Mouse (Mus musculus) midbrain, embryonic 13.5 days (tissue): ENCODE data around the gene Traf3ip3. TPM values are rescaled to one million over a fixed set of nuclear protein-coding genes. Genes with fewer than 3 reads are reported as not detected.

Experiments
- ATAC-seq: fragments of 200-750 bp; cut with Nextera tagmentation; 2 replicates; pipeline ENCODE4 v1.8.0; 2017; ENCODE audit warnings: mild to moderate bottlenecking, moderate TSS enrichment, moderate library complexity
- H3K27ac ChIP-seq: fragments of 300-500 bp; sonication (generic); 2 replicates; pipeline ENCODE4 v1.5.1; 2015; ENCODE audit warnings: inconsistent platforms, mild to moderate bottlenecking, moderate library complexity
- H3K27me3 ChIP-seq: fragments of 300-500 bp; sonication (generic); 2 replicates; pipeline ENCODE4 v1.6.1; 2015; ENCODE audit warnings: mild to moderate bottlenecking, inconsistent platforms
- H3K36me3 ChIP-seq: fragments of 300-500 bp; sonication (generic); 2 replicates; pipeline ENCODE4 v1.6.1; 2015; ENCODE audit warnings: mild to moderate bottlenecking, inconsistent platforms
- H3K4me1 ChIP-seq: fragments of 300-500 bp; sonication (generic); replicated peaks from 2 replicates; pipeline ENCODE4 v1.6.1; 2015; ENCODE audit warnings: inconsistent platforms
- H3K4me2 ChIP-seq: fragments of 300-500 bp; sonication (generic); replicated peaks from 2 replicates; pipeline ENCODE4 v1.6.1; 2015; ENCODE audit warnings: moderate library complexity, mild to moderate bottlenecking, inconsistent platforms
- H3K4me3 ChIP-seq: fragments of 300-500 bp; sonication (generic); replicated peaks from 2 replicates; pipeline ENCODE4 v1.5.1; 2015; ENCODE audit warnings: mild to moderate bottlenecking, inconsistent platforms
- H3K9ac ChIP-seq: fragments of 300-500 bp; sonication (generic); replicated peaks from 2 replicates; pipeline ENCODE4 v1.6.1; 2015; ENCODE audit warnings: mild to moderate bottlenecking, inconsistent platforms
- H3K9me3 ChIP-seq: fragments of 300-500 bp; sonication (generic); 2 replicates; pipeline ENCODE4 v1.6.1; 2016; ENCODE audit warnings: mild to moderate bottlenecking, inconsistent platforms
- WGBS: fragments of 180-500 bp; shearing (Covaris S2); methylation state at CpG from one replicate; pipeline ENCODE4 v1.1.7; 2015; 5-methylcytosine and 5-hydroxymethylcytosine counted together
- polyA plus RNA-seq: library from polyadenylated mRNA; unstranded; fragments of >200 nt; fragmentation: Nextera tagmentation; extraction: Ambion mirVana; gene quantifications from 2 replicates; pipeline ENCODE4 v1.2.1, GENCODE M21; 2015

The Traf3ip3 gene
- polyA plus RNA-seq, 1 experiment from 2014 or later: 1.1 TPM

DNA sequence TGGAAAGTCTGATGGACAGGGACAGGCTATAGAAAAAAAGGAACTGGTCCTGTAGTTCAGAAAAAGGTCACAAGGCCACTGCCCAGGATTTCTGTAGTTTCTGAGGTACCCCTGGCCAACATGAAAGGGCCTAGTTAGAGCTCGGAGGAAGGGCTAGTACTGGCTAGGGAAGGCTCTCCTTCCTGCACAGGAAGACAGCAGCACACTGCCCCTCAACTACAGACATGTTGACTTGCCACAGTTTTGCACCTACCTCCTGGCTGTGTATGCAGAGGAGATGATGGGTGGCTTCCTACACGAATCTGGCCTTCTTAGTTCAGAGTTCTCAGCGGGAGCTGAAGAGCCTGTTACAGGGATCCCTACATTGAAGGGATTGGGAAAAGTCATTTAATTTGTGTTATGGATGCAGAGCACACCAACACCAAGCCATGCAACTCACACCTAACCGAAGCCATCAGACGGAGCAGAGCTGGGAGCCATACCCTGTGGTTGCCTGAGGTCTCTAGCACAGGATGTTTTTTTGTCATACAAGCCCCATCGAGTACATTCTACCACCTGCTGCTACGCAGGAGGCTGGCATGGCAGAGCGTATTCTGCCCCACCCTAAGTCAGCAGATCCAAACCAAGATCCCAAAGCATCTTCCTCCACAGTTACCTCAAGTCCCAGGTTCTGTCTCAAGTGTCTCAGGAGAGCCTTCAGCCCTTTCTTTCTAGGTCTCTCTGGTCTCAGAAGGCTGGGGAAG, 692 bp downstream of the Traf3ip3 start:
- Histone ChIP-seq H3K4me2 (no peak overlapping the region), H3K36me3 (no peaks in the 10 kb centered on the region)
- WGBS: 88% methylated on average over 8 of the region's 8 CpGs

DNA sequence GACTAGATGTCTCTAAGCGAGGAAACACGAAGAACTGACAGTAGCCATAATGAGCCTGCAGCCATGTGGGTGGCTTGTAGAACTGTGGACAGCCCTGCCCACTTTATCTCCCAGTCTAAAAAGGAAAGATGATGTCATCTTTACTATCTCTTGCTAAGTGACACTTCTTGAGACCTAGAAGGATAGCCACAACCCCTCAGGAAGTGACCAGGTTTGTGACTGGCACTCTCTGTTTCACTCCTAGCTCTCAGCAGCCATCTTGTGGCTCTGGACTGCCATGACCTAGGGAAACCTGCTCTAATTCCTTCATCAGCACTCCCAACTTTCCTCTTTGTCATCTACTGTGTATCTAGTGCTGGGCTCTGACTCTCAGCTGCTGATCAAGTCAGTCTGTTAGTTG, 3.2 kb downstream of the Traf3ip3 start:
- no peaks in the 10 kb centered on the region for H3K9me3 ChIP-seq
- no peak overlapping the region for H3K9ac ChIP-seq

More for the DNA sequence above, 692 bp downstream of the Traf3ip3 start:
- Histone ChIP-seq H3K9ac (no peak overlapping the region), H3K27me3 (no peaks in the 10 kb centered on the region), H3K9me3 (no peaks in the 10 kb centered on the region), H3K4me3 (no peak overlapping the region), H3K27ac (no peak overlapping the region), H3K4me1 (no peaks in the 10 kb centered on the region)
- ATAC-seq: no peak

DNA sequence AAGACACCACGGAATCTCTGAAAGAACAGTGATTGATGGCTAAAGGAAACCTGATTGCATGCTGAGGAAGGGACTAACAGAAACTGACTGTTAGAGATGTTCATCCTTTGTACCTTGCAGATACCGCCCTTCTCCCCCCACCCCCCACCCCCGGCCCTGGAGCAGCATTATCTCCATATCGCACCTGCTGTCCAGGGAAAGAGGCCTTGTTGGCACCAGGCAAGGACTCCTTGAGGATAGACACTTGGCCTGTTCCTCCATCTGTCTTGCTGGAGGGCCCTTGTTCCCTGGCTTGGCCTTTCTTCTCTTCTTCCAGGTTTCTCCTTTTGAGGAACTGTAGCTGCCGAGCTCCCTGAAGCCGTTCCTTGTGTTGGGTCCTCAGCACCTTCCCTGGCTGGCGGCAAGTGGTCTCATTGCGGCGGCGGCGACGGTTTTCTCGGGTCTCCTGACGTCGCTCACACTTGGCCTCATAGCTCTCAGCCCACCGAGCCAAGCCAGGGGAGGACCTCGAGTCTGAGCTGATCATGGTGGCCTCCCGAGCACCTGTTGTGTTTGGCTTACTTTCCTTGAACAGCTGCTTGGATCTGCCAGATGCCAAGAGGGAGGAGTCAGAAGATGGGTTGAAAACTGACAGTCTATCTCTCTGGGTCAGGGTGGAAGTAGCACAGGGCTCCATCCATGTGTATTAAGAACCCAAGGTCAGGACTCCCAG, 3.9 kb downstream of the Traf3ip3 start:
- 90% methylated on average over 18 of the region's 18 CpGs for WGBS
- Histone ChIP-seq H3K9me3 (no peaks in the 10 kb centered on the region), H3K4me3 (no peak overlapping the region), H3K27ac (no peak overlapping the region), H3K27me3 (no peaks in the 10 kb centered on the region), H3K9ac (no peak overlapping the region), H3K4me1 (no peaks in the 10 kb centered on the region), H3K36me3 (no peaks in the 10 kb centered on the region), H3K4me2 (no peak overlapping the region)
- ATAC-seq: no peak

More for the DNA sequence above, 3.2 kb downstream of the Traf3ip3 start:
- WGBS: 91% methylated on average over 2 of the region's 2 CpGs
- Histone ChIP-seq H3K4me2 (no peak overlapping the region), H3K27me3 (no peaks in the 10 kb centered on the region), H3K4me3 (no peak overlapping the region), H3K36me3 (no peaks in the 10 kb centered on the region), H3K4me1 (no peaks in the 10 kb centered on the region), H3K27ac (no peak overlapping the region)
- ATAC-seq: no peak

DNA sequence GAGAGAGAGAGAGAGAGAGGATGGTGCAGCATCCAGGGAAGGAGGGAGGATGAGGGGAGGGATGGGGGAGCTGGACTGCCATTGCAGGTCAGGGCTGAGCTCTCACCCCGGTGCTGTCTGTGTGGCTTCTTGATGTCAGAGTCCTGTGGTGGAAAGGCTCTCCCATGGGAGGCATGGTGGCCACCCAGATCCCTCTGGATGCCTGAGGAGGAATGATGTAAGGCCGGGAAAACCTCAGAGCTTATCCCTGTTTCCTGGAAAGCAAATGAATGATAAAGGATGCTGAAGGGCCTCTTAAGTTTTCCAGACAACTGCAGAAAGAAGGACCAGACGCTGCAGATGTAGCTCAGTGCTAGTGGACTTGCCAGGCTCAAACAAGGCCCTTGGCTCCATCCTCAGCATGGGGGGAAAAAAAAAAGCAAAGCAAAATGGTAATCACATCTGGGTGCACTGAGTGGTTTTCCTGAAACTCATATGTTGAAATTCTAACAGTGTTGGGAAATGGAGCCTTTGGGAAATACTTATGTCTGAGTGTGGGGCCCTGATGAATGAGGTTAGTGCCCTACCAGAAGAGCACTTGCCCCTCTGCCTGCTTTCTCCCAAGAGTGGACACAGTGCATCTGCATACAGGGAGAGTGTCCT, 6.2 kb downstream of the Traf3ip3 start:
- H3K9me3 ChIP-seq: no peaks in the 10 kb centered on the region
- no peaks in the 10 kb centered on the region for H3K27me3 ChIP-seq
- H3K9ac ChIP-seq: no peak overlapping the region
- WGBS: 70% methylated on average over 3 of the region's 3 CpGs
- no peak overlapping the region for H3K27ac ChIP-seq
- no peaks in the 10 kb centered on the region for H3K36me3 ChIP-seq
- no peaks in the 10 kb centered on the region for H3K4me1 ChIP-seq
- H3K4me3 ChIP-seq: no peak overlapping the region
- no peak overlapping the region for H3K4me2 ChIP-seq
- no peak for ATAC-seq

DNA sequence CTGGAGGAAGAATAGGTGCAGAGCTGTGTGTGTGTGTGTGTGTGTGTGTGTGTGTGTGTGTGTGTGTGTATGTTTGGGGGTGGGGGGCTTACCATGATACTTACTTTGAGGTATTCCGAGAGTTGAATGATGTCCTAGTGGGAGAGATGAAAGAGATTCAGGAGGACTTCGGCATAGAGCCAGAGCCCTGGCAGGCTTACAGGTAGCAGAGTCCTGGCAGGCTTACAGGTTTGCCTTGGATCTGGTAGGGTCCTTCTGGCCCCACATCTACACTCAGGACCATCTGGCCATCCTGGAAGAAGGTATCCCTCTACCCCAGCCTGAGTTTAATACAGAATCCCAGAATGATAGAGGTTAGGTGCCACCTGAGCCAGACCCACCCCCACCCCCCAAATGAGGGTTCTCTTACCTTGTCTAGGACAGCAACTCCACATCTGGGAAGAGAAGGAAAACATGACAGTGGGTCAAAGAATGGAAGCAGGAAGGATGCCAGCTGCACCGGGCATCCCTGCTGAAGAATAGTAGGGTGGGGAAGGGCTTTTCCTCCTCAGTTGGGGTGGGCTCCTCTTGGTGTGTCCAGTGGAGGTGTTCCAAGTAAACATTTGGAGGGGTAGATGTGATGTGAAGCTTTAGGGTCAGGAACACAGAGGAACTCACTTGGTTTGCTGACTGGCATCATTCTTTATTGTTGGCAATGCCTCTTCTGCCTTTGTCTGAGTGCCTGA, 6.9 kb downstream of the Traf3ip3 start:
- Histone ChIP-seq H3K36me3 (no peaks in the 10 kb centered on the region), H3K27me3 (no peaks in the 10 kb centered on the region), H3K4me3 (no peak overlapping the region), H3K9me3 (no peaks in the 10 kb centered on the region), H3K27ac (no peak overlapping the region), H3K4me1 (peaks cover 6% of the 10 kb centered on the region), H3K4me2 (no peak overlapping the region), H3K9ac (no peak overlapping the region)
- WGBS: 79% methylated on average over 3 of the region's 3 CpGs
- ATAC-seq: no peak

DNA sequence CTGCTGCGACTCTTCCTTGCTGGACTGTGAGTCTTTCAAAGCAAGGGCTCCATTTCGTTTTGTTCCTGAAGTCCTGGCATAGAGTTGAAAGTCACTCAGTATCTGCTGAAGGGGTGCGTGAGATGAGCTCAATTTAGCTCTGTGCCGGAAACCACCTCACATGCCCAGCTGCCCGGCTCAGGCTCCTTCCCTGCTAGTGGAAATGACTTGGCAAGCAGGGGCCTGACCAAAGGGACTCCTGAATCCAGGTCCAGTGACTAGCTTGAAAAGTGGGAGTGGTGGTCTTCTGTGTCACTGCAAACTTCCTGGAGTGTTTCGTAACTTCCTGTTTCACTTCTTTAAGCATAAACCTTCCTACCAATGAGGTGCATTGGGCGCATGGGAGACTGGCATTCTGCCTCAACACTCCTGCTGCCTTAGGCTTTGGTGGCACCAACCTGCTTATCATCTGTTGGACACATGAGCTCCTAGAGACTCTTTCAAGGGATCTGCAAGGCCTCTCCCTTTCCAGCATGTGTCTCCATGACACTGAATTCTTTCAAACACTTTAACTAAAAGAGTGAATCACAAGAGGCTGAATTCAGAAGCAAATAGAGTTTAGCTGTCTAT, 9.7 kb downstream of the Traf3ip3 start:
- Histone ChIP-seq H3K27ac (no peak overlapping the region), H3K9me3 (no peaks in the 10 kb centered on the region), H3K9ac (no peak overlapping the region), H3K4me1 (peaks cover 13% of the 10 kb centered on the region), H3K4me2 (no peak overlapping the region), H3K27me3 (no peaks in the 10 kb centered on the region), H3K4me3 (no peak overlapping the region), H3K36me3 (no peaks in the 10 kb centered on the region)
- no peak for ATAC-seq
- 95% methylated on average over 7 of the region's 7 CpGs for WGBS

DNA sequence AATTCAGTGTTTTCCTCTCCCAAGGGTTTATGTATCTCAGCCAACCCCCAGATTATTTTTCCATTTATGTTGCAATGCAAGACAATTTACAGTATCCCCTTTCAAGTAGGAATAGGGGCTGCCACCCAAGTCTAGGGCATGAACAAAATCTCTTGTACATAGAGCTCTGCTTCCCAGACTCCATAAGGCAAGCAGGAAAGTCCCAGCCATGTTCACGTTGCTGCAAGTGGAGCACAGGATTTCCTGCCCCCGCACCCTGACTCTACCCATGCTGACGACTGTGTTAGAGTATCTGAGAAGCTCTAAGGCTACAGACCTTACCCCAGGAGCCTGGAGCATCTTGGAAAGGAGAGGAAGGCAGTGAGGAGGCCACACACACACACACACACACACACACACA, 11.7 kb downstream of the Traf3ip3 start:
- no peak for ATAC-seq
- WGBS: 65% methylated on average over 3 of the region's 3 CpGs
- no peak overlapping the region; the same call in 1 of the 2 replicates for H3K9ac ChIP-seq
- no peaks in the 10 kb centered on the region for H3K36me3 ChIP-seq
- peaks cover 13% of the 10 kb centered on the region for H3K4me1 ChIP-seq
- no peaks in the 10 kb centered on the region for H3K9me3 ChIP-seq
- peak overlapping the region; percentile 51 for H3K27ac ChIP-seq
- H3K4me3 ChIP-seq: no peak overlapping the region
- no peaks in the 10 kb centered on the region for H3K27me3 ChIP-seq
- H3K4me2 ChIP-seq: no peak overlapping the region

DNA sequence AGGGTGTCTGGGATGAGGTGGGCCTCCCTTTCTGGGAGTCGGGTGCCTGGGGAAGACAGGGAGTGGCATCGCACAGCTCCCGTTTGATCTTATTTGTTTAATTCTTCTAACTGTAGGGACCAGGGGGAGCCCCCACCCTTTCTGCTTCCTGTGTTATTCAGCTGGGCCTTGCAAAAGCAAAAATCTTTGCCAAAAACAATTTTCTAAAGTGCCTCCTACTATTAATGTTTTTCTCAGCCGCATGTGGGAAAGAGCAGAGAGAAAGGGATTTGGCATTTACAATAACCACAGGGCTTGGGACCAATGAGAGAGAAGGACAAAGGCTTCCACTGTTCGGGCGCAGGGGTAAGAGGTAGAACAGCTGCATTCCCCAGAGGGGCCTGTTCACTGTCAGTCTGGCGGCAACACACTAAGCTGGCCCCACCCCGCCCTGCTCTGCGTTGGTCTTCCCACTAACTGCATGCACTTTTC, 12.3 kb downstream of the Traf3ip3 start:
- ATAC-seq: peak; percentile 96
- Histone ChIP-seq H3K27ac (peak overlapping the region; percentile 51), H3K4me3 (no peak overlapping the region), H3K36me3 (no peaks in the 10 kb centered on the region), H3K4me2 (no peak overlapping the region), H3K9ac (no peak overlapping the region; the same call in 1 of the 2 replicates), H3K4me1 (peaks cover 13% of the 10 kb centered on the region), H3K27me3 (no peaks in the 10 kb centered on the region), H3K9me3 (no peaks in the 10 kb centered on the region)
- 22% methylated on average over 9 of the region's 9 CpGs for WGBS

DNA sequence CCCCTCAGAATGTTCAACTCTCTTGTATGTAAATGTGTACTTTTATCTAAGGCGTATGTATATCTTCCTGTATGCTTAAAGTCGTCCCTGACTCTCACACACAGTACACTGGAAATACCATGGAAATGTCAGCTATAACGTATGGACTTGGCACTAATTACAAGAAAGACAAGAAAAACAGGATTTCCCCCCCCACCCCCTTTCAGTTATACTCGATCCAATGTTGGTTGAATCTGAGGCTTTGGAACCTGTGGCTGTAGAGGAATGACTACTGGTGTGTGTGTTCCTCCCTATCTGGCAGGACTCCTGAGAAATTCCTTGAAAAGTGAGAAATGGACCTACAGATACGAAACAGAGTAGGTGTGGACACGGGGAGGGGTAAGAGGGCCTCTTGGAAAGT, 13.2 kb downstream of the Traf3ip3 start:
- no peaks in the 10 kb centered on the region for H3K36me3 ChIP-seq
- H3K27ac ChIP-seq: no peak overlapping the region
- peaks cover 13% of the 10 kb centered on the region for H3K4me1 ChIP-seq
- no peak overlapping the region for H3K9ac ChIP-seq
- no peak for ATAC-seq
- 89% methylated on average over 6 of the region's 6 CpGs for WGBS
- H3K9me3 ChIP-seq: no peaks in the 10 kb centered on the region
- H3K27me3 ChIP-seq: no peaks in the 10 kb centered on the region
- no peak overlapping the region for H3K4me2 ChIP-seq
- H3K4me3 ChIP-seq: no peak overlapping the region

DNA sequence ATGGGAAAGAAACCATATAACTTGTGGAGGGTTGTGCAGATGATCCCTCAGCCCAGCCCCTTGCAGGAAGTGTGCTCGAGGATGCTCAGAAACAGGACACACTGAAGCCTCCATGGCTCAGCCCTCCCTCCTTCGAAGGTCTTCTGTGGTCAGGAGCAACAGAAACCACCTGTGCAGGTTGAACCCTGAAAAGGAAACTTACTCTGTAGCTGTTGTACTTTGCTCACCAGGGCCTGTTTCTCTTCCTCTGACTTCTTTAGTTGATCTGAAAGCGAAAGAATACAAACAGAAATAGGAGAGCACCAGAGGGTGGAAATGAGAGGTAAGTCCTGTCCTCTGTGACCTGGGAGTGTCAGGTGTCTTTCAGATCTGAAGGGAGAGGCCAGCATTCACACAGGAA, 20.4 kb downstream of the Traf3ip3 start:
- H3K36me3 ChIP-seq: no peaks in the 10 kb centered on the region
- H3K27me3 ChIP-seq: no peaks in the 10 kb centered on the region
- peaks cover 3% of the 10 kb centered on the region; the same call in 1 of the 2 replicates for H3K4me1 ChIP-seq
- ATAC-seq: no peak
- no peak overlapping the region for H3K4me2 ChIP-seq
- H3K9ac ChIP-seq: no peak overlapping the region
- no peak overlapping the region for H3K27ac ChIP-seq
- 79% methylated on average over 3 of the region's 3 CpGs for WGBS
- no peaks in the 10 kb centered on the region for H3K9me3 ChIP-seq
- H3K4me3 ChIP-seq: no peak overlapping the region

DNA sequence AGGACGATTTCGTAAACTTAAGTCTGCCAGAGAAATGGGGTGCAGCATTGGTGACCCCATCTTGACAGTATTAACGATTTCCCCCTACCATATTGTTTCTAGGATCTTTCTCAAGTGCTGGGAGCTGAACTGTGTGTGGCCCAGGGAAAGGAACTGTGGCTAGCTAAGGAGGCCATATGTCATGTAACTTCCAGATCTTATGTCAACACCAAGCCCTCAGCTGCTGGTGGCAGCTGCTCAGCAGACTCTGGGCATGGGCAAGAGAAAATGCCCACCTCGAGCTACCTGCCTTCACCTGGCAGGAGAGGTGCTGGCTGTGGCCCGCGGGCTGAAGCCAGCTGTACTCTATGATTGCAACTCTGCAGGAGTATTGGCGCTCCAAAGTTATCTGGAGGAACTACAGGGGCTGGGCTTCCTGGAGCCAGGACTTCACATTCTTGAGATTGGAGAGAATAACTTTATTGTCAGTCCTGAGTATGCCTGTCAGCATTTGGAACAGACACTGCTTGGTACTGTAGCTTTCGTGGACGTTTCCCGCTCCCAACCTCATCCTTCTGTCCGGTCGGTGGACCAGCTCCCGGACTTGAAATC, 27.3 kb downstream of the Traf3ip3 start:
- no peak overlapping the region; the same call in 1 of the 2 replicates for H3K27ac ChIP-seq

More for the DNA sequence above, 27.3 kb downstream of the Traf3ip3 start:
- ATAC-seq: no peak
- Histone ChIP-seq H3K4me3 (peak overlapping the region; percentile 83), H3K4me1 (peaks cover 45% of the 10 kb centered on the region), H3K27me3 (no peaks in the 10 kb centered on the region), H3K9me3 (no peaks in the 10 kb centered on the region), H3K4me2 (peak overlapping the region; percentile 66), H3K9ac (peak overlapping the region; percentile 78), H3K36me3 (no peaks in the 10 kb centered on the region)
- 94% methylated on average over 13 of the region's 13 CpGs for WGBS
